Mouse (Mus musculus): ENCODE measurements around the gene Ube3b.

Gene Ube3b

DNA sequence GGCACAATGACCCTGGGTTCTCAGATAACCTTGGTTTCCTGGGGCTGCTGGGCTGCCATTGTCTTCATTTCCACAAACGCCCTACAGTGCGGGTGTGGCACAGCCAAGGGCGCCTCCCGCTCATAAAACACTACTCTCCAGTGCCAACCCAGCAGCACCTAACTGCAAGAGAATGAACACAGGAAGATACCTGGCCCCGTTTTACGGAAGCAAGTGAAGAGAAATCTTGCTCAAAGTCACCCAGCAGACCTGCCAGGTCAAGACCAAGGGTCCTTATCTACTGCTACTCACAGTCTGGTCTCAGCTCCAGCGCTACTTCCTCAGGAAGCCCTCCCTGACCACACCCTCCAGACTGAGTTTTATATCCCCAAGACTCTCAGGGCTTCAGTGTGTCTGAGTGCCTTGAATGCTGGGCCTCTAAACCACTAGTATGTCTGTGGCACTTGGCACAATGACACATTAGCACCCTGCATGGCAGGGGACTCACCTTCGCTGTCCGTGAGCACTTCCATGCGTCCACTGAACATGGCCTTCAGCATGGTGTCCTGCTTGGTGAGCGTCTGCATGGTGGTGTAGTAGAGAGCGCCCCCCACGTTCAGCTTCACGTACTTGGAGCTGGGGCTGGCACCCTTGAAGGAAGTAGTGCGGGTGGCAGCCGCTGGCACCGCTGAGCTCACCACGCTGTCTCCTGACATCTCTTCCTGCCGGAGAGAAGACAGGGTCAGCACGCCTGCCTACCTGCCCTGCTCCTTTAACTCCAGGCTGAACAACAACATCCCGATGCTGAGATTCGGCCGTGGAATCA, 5.8 kb upstream of the Ube3b start:
- DNase-seq (ENCODE audit: low spot score in 2 of 2) = no peak

DNA sequence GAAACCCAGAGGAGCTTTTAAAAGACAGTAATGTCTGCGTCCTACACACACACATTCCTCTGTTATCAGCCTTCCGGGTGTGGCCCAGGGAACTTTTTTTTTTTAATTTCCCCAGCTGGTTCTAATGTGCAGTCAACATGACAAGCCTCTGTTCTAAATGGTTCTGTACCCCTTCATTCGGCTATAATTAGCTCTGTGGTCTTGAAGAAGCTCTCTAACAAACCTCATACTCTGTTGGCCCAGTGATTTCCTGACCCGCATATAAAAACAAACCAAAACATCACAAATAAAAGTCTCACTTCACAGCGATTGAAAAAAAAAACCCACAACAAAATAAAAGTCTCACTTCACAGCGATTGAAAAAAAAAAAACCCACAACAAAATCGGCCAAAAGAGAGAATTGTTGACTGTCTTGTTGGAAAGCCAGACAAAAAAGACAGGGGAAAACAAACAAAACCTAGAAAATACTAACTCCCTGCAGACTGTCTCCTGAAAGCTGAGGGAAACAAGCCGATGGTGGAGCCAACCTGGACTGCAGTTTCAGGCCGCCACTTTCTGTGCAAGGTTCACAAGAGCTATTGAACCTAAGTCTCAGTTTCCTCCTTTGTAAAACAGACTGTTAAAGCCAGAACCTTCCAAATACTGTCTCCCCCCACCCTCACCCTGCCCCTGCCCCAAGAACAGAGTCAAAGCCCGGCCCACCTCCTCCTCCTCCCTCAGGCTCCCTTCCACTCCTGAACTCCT, 2.1 kb upstream of the Ube3b start:
- no peak for DNase-seq (ENCODE audit: low spot score in 2 of 2)

DNA sequence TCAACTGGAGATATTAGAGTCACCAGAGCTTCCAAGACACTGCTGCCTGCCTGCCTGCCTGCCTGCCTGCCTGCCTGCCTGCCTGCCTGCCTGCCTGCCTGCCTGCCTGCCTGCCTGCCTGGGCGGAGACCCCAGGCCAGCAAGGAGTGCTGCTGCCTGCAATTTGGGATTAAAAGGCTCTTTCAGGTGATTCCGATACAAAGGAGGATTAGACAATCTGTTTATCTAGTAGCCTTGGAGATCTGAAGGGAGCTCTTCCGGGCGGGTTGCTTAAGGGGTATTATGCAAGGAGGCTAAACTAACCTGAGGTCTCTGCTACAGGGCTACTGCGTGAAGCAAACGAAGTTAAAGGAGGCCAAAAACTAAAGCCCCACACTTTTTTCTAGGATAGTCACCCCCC, 1.5 kb upstream of the Ube3b start:
- DNase-seq (ENCODE audit: low spot score in 2 of 2) = no peak

DNA sequence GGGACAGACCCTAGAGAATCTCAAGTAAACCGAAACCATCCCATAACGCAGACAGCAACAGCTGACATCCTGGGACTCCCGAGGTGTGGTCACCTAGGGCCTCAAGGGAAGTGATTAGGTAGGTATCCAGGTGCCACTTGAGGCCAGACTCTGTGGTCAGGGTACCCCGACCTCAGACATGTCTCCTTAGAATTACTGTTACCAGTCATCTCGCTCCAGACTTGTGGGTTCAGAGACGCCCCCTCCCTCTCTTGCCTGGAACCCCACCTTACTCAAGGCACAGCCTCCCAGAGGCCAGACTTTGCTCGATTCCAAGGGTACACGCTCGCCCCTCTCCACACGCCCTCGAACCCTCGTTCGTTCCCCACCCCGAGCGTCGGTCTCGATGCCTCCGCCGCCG, 644 bp upstream of the Ube3b start:
- DNase-seq (ENCODE audit: low spot score in 2 of 2) = no peak

DNA sequence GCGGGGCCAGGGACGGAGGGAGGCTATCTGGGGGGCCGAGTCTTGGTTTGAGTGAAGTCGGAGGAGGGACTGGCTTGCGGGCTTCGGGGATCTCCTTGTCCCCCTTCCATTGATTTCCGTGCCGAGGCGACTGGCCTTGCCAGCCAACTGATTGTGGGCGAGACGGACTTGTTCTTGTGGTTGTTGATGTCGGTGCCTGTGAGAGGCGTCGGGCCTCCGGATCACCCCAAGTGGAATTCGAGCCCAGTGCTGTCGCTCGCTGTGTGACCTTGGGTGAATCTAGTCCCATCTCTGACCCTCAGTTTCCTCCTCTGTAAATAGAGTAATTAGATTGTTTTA, 575 bp downstream of the Ube3b start:
- DNase-seq (ENCODE audit: low spot score in 2 of 2) = no peak

DNA sequence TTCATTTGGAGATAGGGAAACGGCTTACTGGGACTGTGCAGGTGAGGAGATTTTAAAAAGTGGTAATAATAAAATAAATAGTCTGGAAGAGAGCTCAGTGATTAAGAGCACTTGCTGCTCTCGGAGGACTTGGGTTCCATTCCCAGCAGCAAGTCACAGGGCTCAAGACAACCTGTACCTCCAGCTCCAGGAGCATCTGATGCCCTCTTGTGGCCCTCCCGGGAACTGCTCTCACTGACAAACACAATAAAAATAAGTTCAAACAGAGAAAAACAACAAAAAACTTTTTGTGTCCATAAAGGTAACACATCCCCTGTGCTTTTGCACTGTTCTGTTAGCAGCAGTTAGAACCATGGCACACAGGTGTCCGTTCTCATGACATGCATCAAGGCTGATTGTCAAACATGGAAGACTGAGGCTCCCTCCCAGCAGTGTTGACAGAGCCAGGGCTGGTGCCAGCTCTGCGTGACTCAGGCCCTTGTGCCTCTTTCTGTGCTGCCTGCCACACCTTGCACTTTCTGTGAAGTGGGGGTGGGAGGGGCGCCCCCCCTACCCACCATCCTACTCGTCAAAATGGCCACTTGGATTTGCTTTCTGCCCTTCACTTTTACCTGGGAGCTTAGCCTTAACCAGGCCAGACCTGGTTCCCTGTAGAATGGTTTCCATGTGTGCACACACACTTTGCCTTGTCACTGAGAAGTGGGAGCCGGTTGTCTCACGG, 2.9 kb downstream of the Ube3b start:
- DNase-seq (ENCODE audit: low spot score in 2 of 2) = no peak

DNA sequence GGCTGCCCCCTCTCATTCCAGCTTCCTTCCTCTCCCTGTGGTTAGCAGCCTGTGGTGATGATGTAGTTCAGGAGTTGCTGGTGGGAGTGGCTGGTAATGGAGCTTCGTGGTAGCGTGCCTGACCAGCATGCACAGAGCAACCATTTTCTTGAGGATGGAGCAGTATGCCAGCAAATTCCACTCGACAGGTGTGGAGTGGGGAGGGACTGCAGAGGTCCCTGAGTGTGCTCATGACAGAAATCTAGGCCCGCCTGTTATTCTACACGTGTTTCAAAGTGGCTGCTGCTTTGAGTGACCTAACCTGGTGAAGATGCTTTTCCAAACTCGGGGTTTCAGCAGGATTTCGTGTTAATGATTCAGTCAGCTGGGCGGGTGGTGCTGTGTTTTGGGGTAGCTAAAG, 4.0 kb downstream of the Ube3b start:
- DNase-seq (ENCODE audit: low spot score in 2 of 2) = no peak

DNA sequence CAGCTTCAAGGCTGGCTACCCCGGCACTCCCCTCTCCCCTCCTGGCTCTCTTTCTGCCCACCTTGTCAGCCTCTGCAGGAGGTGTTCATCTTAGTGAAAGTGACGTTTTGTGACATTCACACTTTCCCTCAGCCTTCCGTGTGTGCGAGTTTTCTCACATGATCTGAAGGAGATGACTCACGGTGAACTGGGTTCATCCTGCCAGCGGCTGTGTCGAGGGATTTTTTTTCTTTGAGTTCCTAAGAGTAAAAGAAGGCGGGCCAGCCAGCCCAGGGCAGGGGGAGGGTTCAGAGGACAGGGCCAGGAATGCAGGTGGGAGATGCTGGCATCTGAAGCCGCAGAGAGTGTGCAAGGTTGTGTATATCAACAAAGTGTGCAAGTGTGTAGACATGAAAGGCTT, 12.8 kb downstream of the Ube3b start:
- DNase-seq (ENCODE audit: low spot score in 2 of 2) = peak in 1 of 2 experiments; percentile 18

DNA sequence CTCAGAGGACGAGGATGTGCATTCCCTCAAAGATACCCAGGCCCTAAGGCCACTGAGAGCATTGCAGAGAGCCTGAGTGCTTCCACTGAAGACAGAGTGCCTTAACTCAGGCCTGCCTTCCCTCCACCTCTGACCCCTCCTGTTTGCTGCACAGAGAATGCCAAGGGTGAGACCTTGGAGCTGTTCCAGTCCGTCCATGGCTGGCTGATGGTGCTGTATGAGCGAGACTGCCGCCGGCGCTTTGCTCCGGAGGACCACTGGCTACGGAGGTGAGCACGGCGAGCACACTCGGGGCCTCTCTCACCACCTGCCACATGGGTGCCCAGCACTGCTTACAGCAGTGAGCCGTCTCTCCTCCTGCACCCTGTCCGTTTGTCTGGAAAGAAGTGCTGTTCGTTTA, 26.2 kb downstream of the Ube3b start:
- no peak for DNase-seq (ENCODE audit: low spot score in 2 of 2)

DNA sequence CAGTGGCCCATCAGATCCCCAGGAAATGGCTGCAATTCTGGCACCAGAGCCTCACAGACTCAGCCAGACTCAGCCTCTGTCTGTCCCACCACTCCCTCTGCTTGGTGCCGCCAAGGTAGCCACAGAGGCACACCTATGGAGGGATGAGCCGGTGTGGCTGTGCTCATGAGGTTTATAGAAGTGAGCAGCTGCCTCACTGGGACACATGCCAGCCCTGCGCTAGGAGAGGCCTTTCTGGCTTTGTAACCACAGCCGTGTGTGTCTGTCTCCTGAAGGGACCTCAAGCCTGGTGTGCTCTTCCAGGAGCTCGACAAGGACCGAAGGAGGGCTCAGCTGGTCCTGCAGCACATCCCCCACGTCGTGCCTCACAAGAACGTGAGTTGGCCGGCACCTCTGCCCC, 26.9 kb downstream of the Ube3b start:
- no peak for DNase-seq (ENCODE audit: low spot score in 2 of 2)

DNA sequence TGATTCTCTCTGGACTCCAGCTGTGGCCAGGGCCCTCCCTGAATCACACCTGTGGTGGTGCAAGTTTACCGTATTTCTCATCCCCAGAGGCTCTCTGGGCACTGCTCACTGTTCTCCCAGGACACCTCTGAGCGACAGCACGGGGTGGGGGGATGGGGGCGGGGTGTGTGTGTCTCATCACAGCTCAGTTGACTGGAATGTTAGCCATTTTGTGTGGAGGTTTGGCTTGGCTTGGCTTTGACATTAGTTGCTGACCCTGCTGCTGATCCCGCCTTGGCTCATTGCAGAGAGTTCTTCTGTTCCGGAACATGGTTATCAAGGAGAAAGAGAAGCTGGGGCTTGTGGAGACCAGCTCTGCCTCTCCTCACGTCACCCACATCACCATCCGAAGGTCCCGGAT, 27.4 kb downstream of the Ube3b start:
- no peak for DNase-seq (ENCODE audit: low spot score in 2 of 2)

DNA sequence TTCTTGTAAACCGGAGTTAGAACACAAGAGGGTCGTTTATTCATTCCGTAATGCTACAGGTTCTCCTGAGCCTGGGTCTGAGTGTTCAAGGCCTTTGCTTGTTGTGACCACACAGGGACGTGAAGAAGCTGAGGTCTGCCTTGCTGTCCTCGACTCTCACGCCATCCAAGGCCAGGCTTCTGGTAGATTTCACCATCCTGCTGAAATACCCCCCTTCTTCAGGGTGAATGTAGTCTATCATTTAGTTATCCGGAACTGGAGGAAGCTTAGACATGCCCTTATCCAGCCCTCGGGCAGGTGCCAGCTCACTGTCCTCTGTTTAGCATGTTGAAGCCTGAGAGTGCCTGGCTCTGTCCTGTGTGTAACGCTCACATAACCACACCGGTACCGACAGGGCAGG, 28.4 kb downstream of the Ube3b start:
- no peak for DNase-seq (ENCODE audit: low spot score in 2 of 2)

DNA sequence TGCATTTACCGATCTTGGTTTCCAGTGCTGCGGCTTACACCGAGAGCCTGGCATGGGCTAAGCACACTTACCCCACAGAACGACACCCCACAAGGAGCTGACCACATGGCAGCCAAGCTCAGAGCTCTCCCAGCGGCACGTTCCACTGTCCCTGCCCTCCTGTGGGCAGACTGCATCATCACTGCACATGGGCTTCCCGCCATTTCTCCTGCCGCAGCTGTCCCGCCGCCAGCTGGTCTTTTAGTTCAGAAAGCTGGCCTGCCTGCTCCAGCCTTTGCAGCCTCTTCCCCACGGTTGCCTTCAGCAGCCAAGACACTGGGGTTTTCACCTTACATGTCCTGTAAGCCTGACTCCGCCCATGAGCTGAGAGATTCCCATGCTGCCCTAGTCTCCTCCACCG, 30.0 kb downstream of the Ube3b start:
- no peak for DNase-seq (ENCODE audit: low spot score in 2 of 2)

DNA sequence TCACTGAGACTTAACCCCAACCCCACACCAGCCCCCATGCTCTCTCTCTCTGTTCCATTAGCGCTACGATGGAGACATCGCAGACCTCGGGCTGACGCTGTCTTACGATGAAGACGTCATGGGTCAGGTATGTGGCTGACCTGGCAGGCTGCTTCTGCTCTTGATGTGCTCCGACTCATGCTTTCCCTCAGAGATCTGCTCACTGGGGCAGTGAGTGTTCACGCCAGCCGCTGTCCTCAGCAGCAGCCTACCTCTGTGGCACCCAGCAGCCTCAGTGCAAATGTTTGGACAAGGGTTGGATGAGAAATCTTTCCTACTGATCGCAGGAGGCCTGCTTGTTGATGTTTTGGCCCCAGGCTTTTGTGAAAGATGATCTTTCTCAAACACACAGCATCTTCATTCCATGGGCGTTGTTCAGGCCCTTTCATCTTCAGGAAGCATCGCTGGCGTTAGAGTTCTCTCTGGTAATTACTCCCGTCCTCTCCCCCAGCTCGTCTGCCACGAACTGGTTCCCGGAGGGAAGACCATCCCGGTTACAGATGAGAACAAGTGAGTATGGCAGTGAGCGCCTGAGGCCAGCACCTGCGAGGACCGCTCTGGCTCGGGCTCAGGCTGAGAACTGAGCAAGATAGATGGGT, 32.1 kb downstream of the Ube3b start:
- DNase-seq (ENCODE audit: low spot score in 2 of 2) = no peak

DNA sequence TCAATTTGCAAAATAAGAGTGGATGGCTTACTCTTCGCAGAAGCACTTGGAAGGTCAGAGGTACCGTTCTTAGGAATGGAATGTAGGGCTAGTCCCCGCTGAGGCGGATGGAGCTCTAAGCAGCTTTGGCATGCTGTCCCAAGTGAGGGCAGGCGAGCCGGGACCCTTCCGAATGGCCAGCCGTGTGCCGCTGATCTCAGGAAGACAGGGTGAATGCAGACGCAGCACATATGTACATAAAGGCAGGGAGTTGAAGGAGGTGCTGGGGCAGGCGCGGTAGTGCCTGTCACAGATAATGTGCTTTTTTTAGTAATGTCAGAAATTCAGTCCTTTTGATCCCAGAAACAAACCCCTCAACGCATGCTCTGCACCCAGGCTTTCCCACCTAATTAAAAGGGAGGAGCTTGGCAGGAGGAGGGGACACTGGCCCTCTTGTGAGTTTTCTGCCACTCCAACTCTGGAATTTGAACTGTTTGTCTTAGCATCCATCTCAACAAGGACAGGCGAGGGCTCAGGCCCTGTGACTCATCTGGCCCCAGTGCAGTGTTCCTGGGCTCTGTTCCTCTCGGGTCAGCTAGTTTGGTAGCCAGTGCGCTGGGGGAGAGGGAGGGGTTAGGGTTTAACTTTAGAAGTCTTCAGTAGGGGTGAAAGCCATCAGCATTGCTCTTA, 32.8 kb downstream of the Ube3b start:
- DNase-seq (ENCODE audit: low spot score in 2 of 2) = no peak

DNA sequence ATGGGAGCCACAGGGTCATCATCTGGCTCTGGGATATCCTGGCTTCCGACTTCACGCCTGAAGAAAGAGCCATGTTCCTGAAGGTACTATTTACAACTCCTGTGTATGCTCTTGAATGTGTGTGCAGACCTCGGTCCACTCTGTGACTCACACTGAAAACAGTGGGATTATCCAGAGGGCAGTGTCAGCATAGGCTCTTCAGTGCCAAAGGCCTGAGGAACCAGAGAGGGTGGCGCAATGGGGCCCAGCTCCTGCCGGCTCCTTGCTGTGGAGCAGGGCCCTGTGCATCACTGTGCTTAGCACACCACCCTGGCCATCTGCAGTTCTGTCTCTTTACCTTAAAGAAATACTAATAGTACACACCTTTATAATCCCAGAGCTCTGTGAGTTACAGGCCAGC, 35.2 kb downstream of the Ube3b start:
- DNase-seq (ENCODE audit: low spot score in 2 of 2) = no peak

DNA sequence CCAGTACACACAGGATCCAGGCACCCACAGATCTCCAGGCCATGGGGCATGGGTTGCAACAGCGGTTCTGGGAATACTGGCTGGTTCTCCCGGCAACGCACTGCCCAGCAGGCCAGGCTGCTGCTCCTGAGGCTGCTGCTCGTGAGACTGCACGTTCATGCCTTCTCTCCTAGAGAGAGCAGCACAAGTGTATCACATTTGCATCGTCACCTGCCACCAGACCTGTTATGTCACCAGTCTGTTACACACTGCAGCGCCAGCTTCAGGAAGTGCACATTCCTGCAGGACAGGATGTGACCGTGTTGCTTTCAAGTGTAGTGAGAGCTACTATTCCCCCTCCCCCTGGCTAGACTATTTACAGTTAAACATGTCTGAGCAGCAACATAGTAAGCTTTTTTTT, 36.4 kb downstream of the Ube3b start:
- no peak for DNase-seq (ENCODE audit: low spot score in 2 of 2)

DNA sequence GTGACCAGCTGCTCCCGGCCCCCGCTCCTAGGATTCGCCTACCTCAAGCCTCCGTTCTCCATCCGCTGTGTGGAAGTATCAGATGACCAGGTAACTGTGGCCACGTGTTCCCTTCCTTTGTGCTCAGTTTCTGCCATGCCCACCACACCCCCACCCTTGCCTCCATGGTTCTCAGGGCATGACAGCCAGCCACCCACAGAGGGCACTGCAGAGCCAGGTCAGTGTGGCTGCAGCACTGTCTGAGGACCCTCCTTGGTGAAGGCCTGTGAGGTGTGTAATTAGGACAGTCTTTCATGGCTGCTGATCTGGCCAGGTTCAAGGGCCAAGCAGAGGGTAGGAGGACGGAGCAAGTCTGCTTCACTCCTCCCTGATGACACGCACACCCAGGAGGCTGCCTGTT, 38.1 kb downstream of the Ube3b start:
- no peak for DNase-seq (ENCODE audit: low spot score in 2 of 2)

DNA sequence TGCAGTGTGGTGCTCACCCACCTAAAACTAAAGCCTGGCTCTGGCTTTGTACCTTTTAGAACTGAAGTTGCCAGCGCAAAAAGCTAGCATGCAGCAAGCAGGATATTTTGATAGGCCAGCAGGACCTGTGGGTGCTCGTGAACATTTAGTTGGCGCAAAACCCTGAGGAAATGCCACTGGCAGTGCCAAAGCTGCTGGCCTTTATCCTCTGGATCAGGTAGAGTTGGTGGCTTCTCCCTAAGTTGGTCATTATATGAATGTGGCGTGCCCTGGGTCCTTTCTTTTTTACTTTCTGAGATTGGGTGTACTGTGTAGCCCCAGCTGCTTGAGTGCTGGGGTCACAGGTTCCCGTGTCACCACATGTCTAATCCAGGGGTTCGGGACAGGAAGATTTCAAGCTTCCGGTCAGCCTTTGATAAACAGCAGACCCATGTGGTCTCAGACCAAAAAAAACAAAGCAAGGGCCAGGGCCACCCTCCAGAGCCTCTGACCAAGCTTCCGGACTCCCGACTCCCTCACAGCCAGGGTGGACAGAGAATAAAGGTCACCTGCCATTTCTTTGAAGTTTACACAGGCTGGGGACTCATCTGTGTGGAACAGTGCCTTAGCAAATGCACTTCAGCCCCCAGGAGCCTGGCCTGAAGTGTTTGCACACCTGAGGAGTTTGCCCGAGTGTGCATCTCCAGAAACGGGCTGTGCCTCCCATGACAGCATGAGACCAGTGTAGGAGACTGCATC, 41.3 kb downstream of the Ube3b start:
- no peak for DNase-seq (ENCODE audit: low spot score in 2 of 2)

DNA sequence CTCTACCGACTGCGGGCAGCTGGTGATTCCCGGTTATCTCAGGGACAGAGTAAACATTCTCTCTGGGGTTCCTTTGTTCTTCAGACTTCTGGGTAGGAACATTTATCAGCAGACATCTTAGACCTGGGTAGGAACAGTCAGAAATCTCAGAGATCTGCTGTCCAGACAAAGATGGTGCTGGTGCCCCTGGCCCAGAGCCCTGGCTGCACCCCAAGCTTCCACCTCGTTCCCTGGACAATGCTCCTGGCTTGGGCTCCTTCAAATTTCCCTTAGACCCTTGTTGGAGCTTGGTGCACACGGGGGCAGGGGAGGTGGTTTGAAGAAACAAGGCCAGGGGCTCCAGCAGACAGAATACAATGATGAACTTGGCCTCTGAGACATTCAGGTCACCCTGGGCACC, 42.2 kb downstream of the Ube3b start:
- DNase-seq (ENCODE audit: low spot score in 2 of 2) = no peak

DNA sequence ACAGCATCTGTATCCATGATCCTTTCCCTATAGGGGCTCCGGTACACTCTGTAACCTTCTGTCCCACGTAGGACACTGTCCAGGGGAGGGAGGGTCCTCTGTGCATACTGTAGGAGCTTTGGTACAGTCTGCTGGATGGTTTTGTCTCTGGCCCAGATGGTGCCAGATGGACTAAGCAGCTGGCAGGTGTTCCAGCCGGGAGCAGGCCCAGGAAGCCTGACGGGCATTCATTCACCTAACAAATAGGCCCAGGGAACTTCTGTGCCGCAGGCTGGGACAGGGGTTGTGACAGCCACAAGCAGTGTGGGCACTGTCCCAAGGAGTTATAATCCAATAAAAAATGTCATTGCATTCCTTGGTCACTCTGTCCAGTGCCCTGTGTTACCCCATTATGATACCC, 43.6 kb downstream of the Ube3b start:
- DNase-seq (ENCODE audit: low spot score in 2 of 2) = no peak

Data from frontal cortex, postnatal 36 days (tissue).